Mouse (Mus musculus): Measurements from ENCODE around the gene Cdc6. TPM values are rescaled to one million over a fixed set of nuclear protein-coding genes. Genes with fewer than 3 reads are reported as not detected.
A peak's percentile ranks its signal among the peaks of the same experiment; 100 is the strongest.
"Not testable (repeated sequence)": the region's sequence is repeated elsewhere in the genome, so short reads cannot be mapped to it uniquely, and the experiment has no call there.

The Cdc6 gene
- polyA plus RNA-seq, 1 experiment from 2014 or later = 4.2 TPM

DNA sequence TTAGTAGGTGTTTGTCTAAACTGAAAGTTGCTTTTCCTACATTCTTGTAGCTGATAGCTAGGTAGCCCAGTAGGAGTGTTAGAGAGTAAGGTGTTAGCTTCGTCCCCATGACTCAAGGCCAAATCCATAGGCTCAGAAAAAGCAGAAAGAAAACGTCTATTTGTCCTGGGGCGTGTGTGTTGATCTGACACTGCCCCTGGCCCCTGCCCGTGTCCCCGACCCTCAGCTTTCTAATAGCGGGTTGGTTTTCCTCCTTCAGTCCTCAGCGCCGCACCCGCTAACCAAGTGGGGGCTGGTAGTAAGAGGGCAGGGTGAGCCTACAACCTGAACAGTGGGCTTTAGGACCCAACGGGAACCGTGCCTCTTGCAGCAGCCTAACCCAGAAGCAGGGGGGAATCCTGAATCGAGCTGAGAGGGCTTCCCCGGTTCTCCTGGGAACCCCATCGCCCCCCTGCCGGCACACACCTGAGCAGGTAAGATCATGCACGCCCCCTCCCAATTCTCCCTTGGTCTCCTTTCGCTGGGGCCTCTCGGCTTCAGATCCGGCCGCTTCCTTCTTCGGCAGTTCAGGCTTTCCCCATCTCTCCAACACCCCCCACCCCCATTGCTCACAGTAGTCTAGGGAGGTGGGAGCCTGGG lies 20.0 kb downstream of the Cdc6 start, which contains the start of gene Rara:
Gene Rara, plus strand, starts transcription at position 381 of the 639 bp plus-strand sequence.
- Histone ChIP-seq H3K4me3 (peak within 1 kb of the TSS; percentile 56), H3K4me1 (peaks cover 76% of the 10 kb centered on the region), H3K27ac (no peak within 1 kb of the TSS), H3K9me3 (no peaks in the 10 kb centered on the region), H3K36me3 (replicated peaks) (no peaks in the 10 kb centered on the region), H3K9ac (peak within 1 kb of the TSS; percentile 65), H3K4me2 (peak within 1 kb of the TSS; percentile 58), H3K27me3 (replicated peaks) (no peaks in the 10 kb centered on the region)
- 8% methylated on average over 20 of the region's 21 CpGs for WGBS
- ATAC-seq (replicated peaks) = peak; percentile 48; the same call in 1 of the 2 replicates

DNA sequence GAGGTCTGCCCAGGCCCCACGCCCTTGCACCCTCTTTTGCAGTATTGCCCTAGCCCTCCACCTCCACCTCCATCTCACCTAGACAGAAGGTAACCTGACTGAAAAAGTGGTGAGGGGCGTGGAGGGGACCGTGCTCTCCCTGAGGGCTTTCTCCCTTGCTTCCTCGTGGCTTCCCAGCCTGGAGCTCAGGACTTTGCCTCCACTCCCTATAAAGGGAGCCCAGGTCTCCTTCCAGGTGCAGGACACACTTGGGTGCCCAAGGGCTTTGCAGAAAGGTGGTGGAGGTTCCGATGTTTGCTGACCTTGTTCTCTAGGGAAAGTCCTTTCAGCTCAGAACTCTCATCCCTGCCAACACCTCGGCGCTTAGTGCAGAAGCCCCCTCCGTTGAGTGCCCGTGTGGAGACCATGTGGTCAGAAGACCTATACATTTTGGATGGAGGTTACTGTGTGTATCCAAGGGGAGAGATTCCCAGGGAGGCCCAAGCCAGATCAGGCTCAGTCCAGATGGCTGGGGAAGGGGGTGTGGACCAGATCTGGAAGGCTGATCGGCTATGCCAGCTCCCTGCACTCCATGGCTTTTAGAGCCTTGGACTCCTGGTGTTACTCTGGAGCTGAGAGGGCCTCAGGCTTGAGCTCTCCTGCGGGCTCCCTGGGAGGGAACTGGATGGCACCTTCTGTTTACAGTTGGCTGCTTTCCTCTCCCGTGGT lies 20.7 kb downstream of the Cdc6 start:
- Histone ChIP-seq H3K4me1 (peaks cover 76% of the 10 kb centered on the region), H3K4me2 (peak overlapping the region; percentile 58), H3K9me3 (no peaks in the 10 kb centered on the region), H3K9ac (peak overlapping the region; percentile 65), H3K36me3 (replicated peaks) (no peaks in the 10 kb centered on the region), H3K27ac (no peak overlapping the region), H3K27me3 (replicated peaks) (no peaks in the 10 kb centered on the region), H3K4me3 (peak overlapping the region; percentile 56)
- whole genome bisulfite sequencing = 10% methylated on average over 12 of the region's 12 CpGs
- ATAC-seq (replicated peaks) = peak; percentile 31; the same call in 1 of the 2 replicates

DNA sequence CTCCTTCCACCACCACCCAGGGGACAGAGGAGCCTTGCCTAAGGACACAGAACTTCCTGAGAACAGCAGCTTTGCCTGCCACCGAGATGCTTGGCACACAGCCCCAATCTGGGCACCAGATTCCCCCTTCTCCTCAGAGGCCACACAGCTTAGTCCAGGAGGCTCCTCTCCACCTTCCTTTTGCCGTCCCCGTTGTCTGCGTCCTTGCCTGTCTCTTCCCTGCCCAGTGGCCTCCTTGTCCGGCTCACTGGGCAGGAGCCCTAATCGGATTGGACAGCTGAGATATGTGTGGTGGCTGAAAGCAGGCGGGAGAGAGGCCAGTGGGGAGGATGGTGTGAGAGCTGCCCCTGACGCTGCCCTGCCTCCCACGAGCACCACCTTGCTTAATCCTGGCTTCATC lies 21.9 kb downstream of the Cdc6 start:
- Histone ChIP-seq H3K4me1 (peaks cover 75% of the 10 kb centered on the region), H3K27ac (no peak overlapping the region), H3K36me3 (replicated peaks) (no peaks in the 10 kb centered on the region), H3K4me3 (no peak overlapping the region), H3K27me3 (replicated peaks) (no peaks in the 10 kb centered on the region), H3K9ac (no peak overlapping the region), H3K9me3 (no peaks in the 10 kb centered on the region), H3K4me2 (peak overlapping the region; percentile 58)
- no peak for ATAC-seq (replicated peaks)
- WGBS = 2% methylated on average over 9 of the region's 9 CpGs

DNA sequence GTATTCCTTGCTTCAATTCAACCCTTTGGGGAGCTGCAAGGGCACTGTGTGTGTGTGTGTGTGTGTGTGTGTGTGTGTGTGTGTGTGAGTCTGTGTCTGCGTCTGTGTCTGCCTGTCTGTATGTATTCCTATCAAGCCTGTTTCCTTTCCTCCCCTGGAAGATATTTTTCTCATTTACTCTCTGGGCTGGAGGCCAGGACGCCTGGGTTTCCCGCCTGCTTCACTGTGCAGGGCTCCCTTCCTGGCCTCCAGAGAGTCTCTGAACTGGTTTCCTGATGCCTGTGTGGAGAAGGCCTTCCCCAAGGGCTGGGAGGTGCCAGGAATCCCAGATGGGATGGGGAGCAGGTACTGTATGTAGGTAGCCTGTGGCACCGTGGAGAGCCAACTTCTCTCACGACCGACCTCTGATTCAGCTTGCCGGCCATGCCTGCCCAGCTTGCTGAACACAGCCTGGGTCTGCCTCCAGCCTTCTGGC lies 22.6 kb downstream of the Cdc6 start:
- H3K9ac ChIP-seq = no peak overlapping the region
- WGBS = 41% methylated on average over 7 of the region's 7 CpGs
- H3K9me3 ChIP-seq = no peaks in the 10 kb centered on the region
- H3K36me3 ChIP-seq (replicated peaks) = no peaks in the 10 kb centered on the region
- H3K27me3 ChIP-seq (replicated peaks) = peaks cover 5% of the 10 kb centered on the region
- H3K27ac ChIP-seq = peak overlapping the region; percentile 12; the same call in 1 of the 2 replicates
- H3K4me1 ChIP-seq = peaks cover 69% of the 10 kb centered on the region
- H3K4me2 ChIP-seq = peak overlapping the region; percentile 58
- ATAC-seq (replicated peaks) = no peak
- H3K4me3 ChIP-seq = no peak overlapping the region

DNA sequence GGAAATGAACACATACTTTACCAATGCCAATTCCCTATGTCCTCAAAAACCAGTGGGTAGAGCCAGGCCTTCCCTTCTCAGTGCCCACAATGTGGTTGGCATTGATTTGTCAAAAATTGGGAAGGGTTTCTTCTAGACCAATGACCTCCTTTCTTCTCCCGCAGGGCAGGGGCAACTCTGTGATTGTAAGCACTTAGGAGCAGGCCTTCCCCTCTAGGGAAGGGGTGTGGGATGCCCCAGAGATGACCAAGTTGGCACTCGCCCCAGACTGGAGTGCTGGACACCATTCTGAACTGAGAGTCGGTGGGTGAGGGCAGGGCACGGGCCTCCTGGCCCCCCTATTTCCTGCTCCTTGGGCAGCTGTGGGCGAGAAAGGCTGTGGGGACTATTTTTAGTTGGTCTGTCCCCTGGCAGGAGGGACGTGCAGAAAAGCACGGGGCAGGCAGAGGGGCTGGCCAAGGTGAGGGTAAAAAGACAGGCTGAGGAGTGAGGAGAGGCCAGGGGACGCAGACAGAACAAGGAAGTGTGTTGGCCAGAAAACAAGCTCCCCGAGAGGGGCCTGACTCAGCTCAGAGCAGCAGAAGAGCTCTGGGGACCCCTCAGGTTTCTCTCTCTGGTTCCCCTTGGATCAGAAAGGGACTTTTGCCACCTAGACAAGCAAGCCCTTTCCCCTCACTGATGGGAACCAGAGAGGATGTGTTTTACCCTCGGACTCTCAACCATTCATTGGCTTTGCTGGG lies 23.3 kb downstream of the Cdc6 start:
- Histone ChIP-seq H3K27ac (0 out of 2 replicates have a peak overlapping the region, but pooled peaks have one; percentile 15), H3K4me1 (peaks cover 63% of the 10 kb centered on the region), H3K36me3 (replicated peaks) (no peaks in the 10 kb centered on the region), H3K4me2 (no peak overlapping the region), H3K4me3 (no peak overlapping the region), H3K27me3 (replicated peaks) (peaks cover 9% of the 10 kb centered on the region), H3K9ac (no peak overlapping the region), H3K9me3 (no peaks in the 10 kb centered on the region)
- no peak for ATAC-seq (replicated peaks)
- 52% methylated on average over 10 of the region's 10 CpGs for whole genome bisulfite sequencing

DNA sequence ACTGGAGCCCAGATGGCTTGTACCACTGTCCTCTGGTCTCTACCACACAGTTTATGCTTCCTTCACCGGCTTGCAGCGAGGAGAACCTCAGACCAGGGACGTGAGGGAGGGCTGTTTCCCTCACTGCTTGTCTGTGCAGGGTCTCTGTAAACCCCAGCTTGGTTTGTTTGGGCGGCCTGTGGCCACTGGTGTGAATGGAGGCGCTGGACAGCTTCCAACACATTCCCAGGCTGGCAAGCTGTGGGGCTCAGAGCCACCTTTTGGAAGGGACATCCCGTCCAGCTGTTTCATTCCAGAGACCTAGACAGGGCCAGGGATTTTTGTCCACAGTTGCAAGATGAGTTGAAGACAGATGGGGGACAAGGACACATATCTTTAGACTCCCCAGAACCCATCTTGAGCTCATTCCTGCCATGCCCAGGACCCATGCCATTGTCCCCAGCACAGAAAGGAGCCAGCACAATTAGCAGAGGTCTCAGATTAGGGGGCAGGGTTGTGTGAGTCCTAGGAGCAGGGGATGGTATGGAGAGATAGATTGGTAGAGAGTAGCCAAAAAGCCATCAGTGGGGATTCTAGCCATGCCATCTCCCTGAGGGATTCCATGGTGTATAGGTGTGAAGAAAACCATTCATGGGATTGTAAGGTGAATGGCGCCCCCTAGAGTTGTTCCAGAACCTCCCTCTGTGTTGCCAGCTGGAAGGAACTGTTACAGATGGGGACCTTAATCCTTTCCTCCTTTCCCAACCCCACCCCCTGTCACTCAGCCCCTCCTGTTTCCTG lies 24.1 kb downstream of the Cdc6 start:
- ATAC-seq (replicated peaks) = no peak
- peaks cover 65% of the 10 kb centered on the region for H3K4me1 ChIP-seq
- no peak overlapping the region for H3K4me2 ChIP-seq
- WGBS = 29% methylated on average over 7 of the region's 7 CpGs
- peaks cover 9% of the 10 kb centered on the region for H3K27me3 ChIP-seq (replicated peaks)
- no peaks in the 10 kb centered on the region for H3K9me3 ChIP-seq
- no peak overlapping the region for H3K9ac ChIP-seq
- H3K27ac ChIP-seq = no peak overlapping the region
- no peaks in the 10 kb centered on the region for H3K36me3 ChIP-seq (replicated peaks)
- no peak overlapping the region for H3K4me3 ChIP-seq

DNA sequence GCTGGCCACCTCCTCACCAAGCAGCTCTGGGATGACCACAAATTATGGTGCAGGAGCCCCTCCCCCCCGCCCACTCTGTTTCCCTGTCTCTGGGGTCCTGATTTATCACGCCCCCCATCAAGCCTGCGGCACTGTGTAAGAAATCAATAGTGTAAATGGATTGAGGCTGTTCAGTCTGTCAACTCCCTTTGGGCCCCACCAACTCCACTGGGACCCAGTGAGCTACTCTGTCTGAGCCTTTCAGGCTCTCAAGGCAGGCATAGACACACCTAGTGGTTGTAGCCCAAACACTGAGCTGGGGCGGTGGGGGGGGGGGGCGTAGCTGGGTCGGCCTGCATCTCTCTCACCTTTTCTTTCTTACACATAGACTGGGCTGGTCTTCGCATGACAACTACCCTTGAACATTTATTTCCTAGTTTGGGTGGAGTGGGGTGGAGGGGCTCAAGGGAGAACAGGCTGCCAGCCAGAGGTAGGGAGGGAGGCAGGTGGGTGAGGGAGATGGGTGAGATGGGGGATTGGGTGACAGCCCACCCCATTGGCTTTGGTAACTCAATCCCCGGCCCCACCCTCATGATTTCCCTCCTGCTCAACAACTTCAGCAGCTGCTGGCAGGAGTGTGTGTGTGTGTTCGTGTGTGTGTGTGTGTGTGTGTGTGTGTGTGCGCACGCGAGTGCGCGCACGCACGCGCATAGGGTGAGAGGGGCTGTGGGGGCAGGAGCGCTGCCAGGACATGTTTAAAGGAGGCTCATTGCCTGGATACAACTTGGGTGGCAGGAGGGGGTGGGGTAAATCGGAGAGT lies 24.9 kb downstream of the Cdc6 start:
- Histone ChIP-seq H3K27me3 (replicated peaks) (peaks cover 9% of the 10 kb centered on the region), H3K9me3 (no peaks in the 10 kb centered on the region), H3K4me3 (no peak overlapping the region), H3K4me1 (peaks cover 68% of the 10 kb centered on the region), H3K36me3 (replicated peaks) (no peaks in the 10 kb centered on the region), H3K4me2 (no peak overlapping the region), H3K27ac (no peak overlapping the region), H3K9ac (no peak overlapping the region)
- ATAC-seq (replicated peaks) = no peak
- 43% methylated on average over 17 of the region's 19 CpGs for WGBS

DNA sequence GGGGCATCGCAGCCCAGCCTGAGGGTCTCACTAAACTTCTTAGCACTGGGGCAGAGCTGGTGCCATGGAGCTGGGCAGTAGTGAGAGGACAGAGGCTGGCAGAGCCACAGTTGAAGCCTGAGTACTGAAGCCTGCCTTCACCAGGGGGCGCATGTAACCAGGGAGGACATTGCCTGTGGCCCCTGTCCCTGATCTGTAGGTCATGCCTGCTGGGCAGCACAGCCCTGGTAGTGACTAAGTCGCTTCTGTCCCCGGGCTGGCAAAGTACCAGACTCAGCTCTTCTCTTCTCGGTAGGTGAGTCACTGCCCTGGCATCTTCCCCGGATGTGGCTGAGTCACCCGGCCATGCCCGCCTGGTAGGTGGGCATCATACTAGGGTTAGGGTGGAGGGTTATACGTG lies 25.6 kb downstream of the Cdc6 start:
- H3K9me3 ChIP-seq = no peaks in the 10 kb centered on the region
- no peak overlapping the region for H3K4me3 ChIP-seq
- ATAC-seq (replicated peaks) = no peak
- H3K27ac ChIP-seq = no peak overlapping the region
- no peak overlapping the region for H3K4me2 ChIP-seq
- no peaks in the 10 kb centered on the region for H3K36me3 ChIP-seq (replicated peaks)
- WGBS = 46% methylated on average over 9 of the region's 9 CpGs
- peaks cover 71% of the 10 kb centered on the region for H3K4me1 ChIP-seq
- no peak overlapping the region for H3K9ac ChIP-seq
- peaks cover 9% of the 10 kb centered on the region for H3K27me3 ChIP-seq (replicated peaks)

DNA sequence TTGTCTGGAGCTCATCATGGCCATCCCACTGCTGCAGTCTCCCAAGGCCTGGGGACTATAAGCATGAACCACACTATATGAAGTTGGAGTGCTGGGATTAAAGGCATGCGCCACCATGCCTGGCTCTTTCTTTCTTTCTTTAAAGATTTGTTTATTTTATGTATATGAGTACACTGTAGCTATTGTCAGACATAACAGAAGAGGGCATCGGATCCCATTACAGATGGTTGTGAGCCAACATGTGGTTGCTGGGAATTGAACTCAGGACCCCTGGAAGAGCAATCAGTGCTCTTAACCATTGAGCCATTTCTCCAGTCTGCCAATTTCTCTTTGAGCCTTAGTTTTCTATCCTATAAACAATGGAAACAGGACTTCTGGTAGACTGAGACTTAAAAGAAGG lies 26.2 kb downstream of the Cdc6 start:
- not testable (repeated sequence) for H3K27me3 ChIP-seq (replicated peaks); H3K4me3 ChIP-seq; H3K9ac ChIP-seq; H3K9me3 ChIP-seq; H3K27ac ChIP-seq; H3K4me2 ChIP-seq; ATAC-seq (replicated peaks); H3K36me3 ChIP-seq (replicated peaks)
- WGBS = 94% methylated on average over 2 of the region's 2 CpGs
- peaks cover 70% of the 10 kb centered on the region for H3K4me1 ChIP-seq

DNA sequence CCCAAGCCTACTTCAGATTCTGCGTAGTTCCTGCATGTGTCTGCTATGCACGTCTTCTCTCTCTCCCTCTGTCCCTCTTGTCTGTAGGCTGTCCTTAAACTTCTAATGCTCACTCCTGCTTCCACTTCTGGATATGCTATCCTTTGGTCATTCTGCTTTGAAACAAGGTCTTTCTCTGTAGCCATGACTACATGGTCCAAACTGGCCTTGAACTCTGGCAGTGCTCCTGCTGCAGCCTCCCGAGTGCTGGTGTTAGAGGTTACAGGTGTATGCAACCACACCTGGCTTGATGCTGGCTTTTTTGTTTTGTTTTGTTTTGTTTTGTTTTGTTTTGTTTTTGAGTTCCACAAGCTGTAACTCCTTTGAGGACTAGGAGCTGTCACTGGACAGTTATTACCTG lies 26.8 kb downstream of the Cdc6 start:
- Histone ChIP-seq H3K9me3 (no peaks in the 10 kb centered on the region), H3K27ac (no peak overlapping the region), H3K9ac (no peak overlapping the region), H3K36me3 (replicated peaks) (no peaks in the 10 kb centered on the region), H3K4me2 (no peak overlapping the region), H3K4me3 (no peak overlapping the region), H3K27me3 (replicated peaks) (peaks cover 11% of the 10 kb centered on the region), H3K4me1 (peaks cover 68% of the 10 kb centered on the region)
- 89% methylated on average over 3 of the region's 3 CpGs for WGBS
- ATAC-seq (replicated peaks) = no peak

DNA sequence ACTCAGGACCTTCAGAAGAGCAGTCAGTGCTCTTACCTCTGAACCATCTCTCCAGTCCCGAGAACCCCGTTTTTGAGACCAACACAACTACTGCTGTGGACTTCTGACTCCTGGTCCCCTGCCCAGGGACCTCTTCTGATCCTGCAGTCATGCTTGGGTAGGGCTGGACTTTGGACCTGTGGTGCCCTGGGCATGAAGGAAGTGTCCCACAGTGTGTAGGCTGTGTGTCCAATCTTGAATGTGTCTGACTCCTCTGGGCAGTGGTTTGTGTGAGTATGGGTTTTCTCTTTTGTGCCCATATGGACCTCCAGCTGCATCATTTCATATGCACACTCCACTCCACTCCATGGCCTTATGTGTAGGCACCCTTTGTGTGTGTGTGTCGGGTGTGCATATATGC lies 27.5 kb downstream of the Cdc6 start:
- no peak for ATAC-seq (replicated peaks)
- peaks cover 12% of the 10 kb centered on the region for H3K27me3 ChIP-seq (replicated peaks)
- H3K27ac ChIP-seq = no peak overlapping the region
- no peak overlapping the region for H3K9ac ChIP-seq
- H3K4me2 ChIP-seq = no peak overlapping the region
- peaks cover 67% of the 10 kb centered on the region for H3K4me1 ChIP-seq
- no peak overlapping the region for H3K4me3 ChIP-seq
- 85% methylated on average over 3 of the region's 3 CpGs for WGBS
- H3K36me3 ChIP-seq (replicated peaks) = no peaks in the 10 kb centered on the region
- H3K9me3 ChIP-seq = no peaks in the 10 kb centered on the region

All from midbrain, embryonic 15.5 days (tissue).